Mouse (Mus musculus): Measurements from ENCODE around the gene Srebf2. TPM values are rescaled to one million over a fixed set of nuclear protein-coding genes. Genes with fewer than 3 reads are reported as not detected.

The Srebf2 gene
- total RNA-seq, 2 experiments from 2014 or later = 21.0 to 28.3 TPM

GRCm38 (mm10) chr15:82204680-82205371 is 57.8 kb downstream of the Srebf2 start:
- ATAC-seq (replicated peaks; ENCODE audit: poor library complexity) = no peak

GRCm38 (mm10) chr15:82206365-82207104 is 59.6 kb downstream of the Srebf2 start:
- ATAC-seq (replicated peaks; ENCODE audit: poor library complexity) = no peak

GRCm38 (mm10) chr15:82207105-82207459 is 60.1 kb downstream of the Srebf2 start:
- ATAC-seq (replicated peaks; ENCODE audit: poor library complexity) = no peak

GRCm38 (mm10) chr15:82207504-82208219 is 60.7 kb downstream of the Srebf2 start:
- no peak for ATAC-seq (replicated peaks; ENCODE audit: poor library complexity)

- ATAC-seq (replicated peaks; ENCODE audit: poor library complexity) = no peak
Observed at GRCm38 (mm10) chr15:82208307-82208706, 61.3 kb downstream of the Srebf2 start.

- ATAC-seq (replicated peaks; ENCODE audit: poor library complexity) = no peak
Observed at GRCm38 (mm10) chr15:82209295-82210050, 62.5 kb downstream of the Srebf2 start.

GRCm38 (mm10) chr15:82210801-82211200 is 63.8 kb downstream of the Srebf2 start:
- no peak for ATAC-seq (replicated peaks; ENCODE audit: poor library complexity)

- no peak for ATAC-seq (replicated peaks; ENCODE audit: poor library complexity)
Observed at GRCm38 (mm10) chr15:82211281-82211680, 64.3 kb downstream of the Srebf2 start.

GRCm38 (mm10) chr15:82211911-82212751 is 65.2 kb downstream of the Srebf2 start:
- no peak for ATAC-seq (replicated peaks; ENCODE audit: poor library complexity)

GRCm38 (mm10) chr15:82212752-82213063 is 65.7 kb downstream of the Srebf2 start, which contains the start of gene Shisa8:
Shisa8 (minus strand) TSS chr15:82212815.
- ATAC-seq (replicated peaks; ENCODE audit: poor library complexity) = no peak

GRCm38 (mm10) chr15:82213222-82213621 is 66.2 kb downstream of the Srebf2 start:
- no peak for ATAC-seq (replicated peaks; ENCODE audit: poor library complexity)

- no peak for ATAC-seq (replicated peaks; ENCODE audit: poor library complexity)
Observed at GRCm38 (mm10) chr15:82215332-82216046, 68.5 kb downstream of the Srebf2 start.

GRCm38 (mm10) chr15:82216142-82216827 is 69.3 kb downstream of the Srebf2 start:
- no peak for ATAC-seq (replicated peaks; ENCODE audit: poor library complexity)

GRCm38 (mm10) chr15:82217039-82217438 is 70.1 kb downstream of the Srebf2 start:
- ATAC-seq (replicated peaks; ENCODE audit: poor library complexity) = 0 out of 2 replicates have a peak, but pooled peaks have one; percentile 30

- ATAC-seq (replicated peaks; ENCODE audit: poor library complexity) = no peak
Observed at GRCm38 (mm10) chr15:82217980-82218379, 71.0 kb downstream of the Srebf2 start.

GRCm38 (mm10) chr15:82218778-82219666 is 72.0 kb downstream of the Srebf2 start:
- ATAC-seq (replicated peaks; ENCODE audit: poor library complexity) = peak; percentile 68

- no peak for ATAC-seq (replicated peaks; ENCODE audit: poor library complexity)
Observed at GRCm38 (mm10) chr15:82220003-82220675, 73.2 kb downstream of the Srebf2 start.

All from megakaryocyte progenitor cell, adult 5-6 weeks (primary cell).